Mouse (Mus musculus) layer of hippocampus, adult 9-11 months (tissue): ENCODE measurements around the gene Gsto2.

Source experiments
- DNase-seq: peaks from one replicate; pipeline ENCODE4 v3.0.0; 2022

Gsto2 gene

DNA sequence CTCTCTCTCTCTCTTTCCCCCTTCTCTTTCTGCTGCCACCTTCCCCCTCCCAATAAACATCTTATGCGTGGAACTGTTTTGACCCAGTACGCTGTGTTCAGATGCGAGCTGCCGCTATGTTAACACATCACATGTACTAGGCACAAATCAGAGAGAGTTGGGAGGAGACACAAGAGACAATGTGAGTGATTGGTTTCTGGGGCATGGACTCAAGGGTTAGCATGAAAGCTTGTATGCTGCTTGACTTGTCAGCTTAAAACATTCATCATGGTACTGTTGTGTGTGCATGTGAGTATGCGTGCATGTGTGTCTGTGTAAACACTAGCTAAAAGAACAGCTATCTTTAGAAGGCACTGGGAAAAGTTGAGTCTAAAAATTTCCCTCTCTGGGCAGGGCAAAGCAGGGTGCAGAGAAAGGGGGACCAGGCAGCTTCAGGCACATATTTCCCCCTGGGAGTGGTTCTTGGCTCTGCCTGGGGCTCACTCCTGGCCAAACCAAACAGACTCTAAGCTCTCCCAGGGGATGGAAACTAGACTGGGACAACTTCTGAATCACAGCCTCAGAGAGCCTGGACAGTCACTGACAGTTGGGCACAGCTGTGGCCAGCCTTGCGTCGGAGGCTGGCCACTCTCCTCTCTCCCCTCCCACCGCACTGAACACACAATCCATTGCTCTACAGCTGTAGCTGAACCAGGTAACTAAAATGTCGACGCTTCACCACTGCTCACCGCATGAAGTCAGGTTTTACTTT lies 26.4 kb downstream of the Gsto2 start:
- no peak for DNase-seq

DNA sequence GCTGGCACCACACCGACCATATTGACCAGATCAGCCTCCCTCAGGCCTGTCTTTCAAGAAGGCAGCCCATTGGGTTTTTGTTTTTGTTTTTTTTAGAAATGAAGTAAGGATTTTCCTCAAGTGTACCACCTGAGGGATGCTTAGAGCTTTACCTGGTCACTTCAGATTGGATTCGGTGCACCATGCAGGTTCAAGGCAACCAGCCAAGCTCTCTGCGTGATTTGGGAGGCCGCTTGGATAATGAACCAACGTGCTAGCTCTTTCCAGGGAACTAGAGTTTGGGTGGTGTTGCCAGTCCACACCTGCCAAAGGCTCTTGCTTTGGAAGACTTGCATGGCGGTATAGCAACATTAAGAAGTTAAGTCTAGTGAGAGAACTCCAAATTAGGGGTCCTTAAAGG lies 27.8 kb downstream of the Gsto2 start:
- DNase-seq = no peak

DNA sequence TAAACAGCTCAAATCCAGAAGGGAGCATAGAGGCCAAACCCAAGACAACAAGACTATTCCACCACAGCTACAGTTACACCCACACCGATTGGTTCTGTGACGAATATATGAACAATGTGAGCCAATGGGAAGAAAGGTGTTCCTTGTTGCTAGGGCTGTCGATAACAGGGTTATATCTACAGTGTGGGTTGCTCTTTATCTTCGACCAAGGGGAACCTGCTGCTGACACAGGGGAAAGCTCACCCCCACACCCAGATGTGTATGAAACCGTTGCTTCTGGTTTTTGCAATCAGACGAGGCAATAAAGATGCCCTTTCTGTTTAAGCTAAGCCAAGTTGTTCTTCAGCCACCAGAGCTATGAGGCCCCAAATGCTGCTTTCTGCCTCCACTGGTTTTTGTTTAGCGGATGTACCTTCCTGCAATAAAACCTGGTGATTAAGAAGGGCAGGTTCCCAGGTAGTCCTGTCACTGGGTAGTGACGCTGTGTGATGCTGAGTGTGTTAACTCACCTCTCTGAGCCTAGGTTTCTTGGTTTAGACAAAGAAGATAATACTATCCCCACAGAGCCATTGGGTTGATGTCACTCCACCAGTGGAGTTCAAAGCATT lies 33.2 kb downstream of the Gsto2 start:
- DNase-seq = no peak

DNA sequence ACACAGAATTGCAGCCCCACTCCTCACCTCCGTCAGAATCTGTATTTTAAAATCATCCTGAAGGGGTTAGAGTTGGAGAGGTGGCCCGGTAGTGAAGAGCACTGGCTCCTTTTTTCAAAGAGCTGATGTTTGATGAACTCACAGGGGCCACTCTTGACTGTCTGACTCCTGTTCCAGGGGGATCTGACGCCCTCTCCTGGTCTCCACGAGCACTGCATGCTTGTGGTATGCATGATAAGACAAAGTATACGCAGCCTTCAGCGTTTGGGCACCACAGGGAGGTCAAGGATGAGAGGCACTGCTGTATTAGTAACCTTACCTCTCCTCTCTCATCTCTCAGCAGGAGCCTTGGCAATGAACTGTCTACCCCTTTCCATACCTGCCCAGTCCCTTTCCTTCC lies 34.7 kb downstream of the Gsto2 start:
- DNase-seq = no peak

DNA sequence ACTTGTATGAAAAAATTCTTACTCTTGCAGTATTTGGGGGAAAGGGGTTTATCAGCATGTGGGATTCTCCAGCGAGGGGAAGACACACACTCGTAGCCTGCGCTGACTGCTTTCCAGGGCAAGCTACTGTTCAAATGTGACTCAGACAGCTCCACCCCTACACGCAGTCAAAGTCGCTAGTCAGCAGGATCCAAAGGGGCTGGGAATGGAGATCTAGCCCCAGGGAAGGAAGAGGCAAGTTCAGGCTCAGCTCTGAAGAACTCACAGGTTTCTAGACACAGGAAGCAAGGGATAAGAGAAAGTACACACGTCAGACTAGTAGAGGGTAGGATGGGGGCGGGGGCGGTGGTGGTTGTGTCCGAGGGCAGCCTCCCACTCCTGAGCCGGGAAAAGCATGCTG lies 35.2 kb downstream of the Gsto2 start:
- DNase-seq = no peak

DNA sequence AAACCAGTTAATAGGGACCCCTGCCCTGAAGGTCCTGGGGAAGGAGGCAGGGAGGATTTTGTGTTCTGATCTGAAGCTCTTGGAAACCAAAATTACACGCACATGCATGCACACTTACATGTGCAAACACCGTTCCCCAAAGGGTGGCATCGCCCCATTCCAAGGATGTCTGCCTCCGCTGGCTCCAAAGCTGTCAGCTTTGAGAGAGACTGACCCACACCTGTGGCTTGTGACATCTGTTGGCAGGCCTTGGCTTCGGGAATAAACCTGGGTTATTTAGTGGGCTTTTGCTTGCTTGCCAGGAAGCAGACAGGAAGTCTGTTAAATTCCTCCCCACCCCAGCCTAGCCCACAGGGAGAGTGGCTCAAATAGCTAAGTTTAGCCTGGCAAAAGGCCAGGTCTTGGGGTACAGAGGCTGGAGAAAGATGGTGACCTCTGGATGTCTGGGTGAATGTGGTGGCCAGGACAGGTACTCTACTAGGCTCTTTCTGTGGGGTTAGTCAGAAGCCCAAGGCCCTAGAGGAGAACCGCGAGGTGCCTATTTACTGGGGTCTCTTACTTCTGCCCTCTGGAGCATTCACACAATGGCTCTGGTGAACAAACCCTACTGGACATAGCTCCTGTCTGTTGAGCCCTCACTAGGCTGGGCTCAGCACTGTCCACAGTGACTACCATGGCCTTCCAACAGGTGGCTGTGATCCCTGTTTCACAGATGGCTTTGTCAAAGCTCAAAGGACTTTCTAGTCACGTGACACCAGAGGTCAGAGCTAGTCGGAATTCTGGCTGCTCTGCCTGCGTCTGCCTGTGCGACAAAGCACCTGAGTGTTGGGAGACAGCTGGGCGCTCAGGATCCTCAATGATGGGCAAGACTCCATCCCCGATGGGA lies 37.2 kb downstream of the Gsto2 start:
- no peak for DNase-seq

DNA sequence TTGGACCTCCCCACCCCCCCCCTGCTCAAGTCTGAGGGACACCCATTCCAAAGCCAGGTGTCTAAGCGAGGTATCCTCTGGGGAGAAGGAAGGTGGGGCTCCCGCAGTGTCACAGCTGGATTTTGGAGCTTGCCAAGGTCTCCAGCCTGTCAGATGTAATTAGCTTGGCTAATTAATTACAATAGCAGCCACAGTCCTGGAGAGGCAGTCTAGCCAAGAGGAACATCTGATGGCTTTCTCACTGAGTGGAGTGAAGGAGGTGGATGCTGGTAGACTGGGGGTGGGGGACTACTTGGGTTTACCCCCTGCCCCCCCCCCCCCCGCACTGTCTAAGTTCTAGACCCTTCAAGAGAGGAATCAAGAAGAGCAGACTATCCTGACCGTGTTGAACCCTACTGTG lies 38.3 kb downstream of the Gsto2 start:
- DNase-seq = no peak

DNA sequence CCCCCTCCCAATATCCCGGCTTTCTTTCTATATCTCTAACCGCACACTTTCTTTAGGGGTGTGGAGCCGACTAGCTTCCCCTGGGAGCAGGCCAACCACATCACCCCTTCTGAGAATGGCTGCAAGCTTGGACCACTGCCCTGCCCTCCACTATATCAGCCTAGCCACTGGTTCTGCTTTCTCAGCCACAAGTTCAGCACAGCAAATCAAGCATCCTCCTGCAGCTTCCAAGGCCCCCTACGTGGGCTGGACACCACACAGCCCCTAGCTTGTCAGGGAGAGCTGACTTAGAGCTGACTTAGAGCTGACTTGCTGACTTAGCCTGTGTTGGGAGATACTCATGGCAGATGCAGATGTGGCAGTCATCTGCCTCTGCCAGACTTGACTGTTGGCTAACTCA lies 39.7 kb downstream of the Gsto2 start:
- no peak for DNase-seq

DNA sequence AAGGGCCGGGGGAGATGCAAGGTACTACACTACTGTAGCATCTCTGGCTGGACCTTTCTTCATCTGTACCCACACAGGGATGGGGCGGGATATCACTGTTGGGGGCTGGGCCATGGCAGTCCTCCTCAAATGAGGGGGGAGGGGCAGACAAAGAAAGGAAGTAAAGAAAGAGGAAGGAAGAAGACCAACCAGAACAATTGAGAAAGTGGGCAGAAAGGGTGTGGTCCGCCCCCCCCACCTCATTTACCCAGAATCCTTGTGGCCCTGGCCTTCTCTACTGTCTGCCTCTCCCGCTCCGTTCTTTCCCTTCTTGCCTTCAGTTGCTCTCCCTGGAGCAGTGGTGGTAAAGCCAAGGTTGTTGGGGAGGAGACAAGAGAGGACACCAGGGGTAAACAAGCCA lies 40.3 kb downstream of the Gsto2 start:
- no peak for DNase-seq

DNA sequence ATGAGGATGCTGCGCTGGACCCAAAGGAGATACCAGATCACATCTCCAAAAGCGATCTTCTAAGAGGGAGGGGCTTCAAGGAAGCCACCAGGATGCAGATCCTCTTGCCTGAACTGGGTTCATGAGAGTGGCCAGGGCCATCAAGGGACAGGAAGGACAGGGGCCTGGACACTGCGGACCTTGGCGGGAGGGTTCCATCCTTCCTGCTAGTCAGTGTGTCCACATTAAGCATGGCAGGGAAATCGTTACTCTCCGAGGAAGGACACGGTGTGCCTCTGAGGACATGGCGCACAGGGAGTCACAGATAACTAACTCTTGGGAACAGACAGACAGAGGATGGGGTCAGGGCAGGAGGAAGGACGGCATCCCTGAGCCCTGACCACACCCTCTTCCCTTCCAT lies 42.3 kb downstream of the Gsto2 start:
- no peak for DNase-seq

DNA sequence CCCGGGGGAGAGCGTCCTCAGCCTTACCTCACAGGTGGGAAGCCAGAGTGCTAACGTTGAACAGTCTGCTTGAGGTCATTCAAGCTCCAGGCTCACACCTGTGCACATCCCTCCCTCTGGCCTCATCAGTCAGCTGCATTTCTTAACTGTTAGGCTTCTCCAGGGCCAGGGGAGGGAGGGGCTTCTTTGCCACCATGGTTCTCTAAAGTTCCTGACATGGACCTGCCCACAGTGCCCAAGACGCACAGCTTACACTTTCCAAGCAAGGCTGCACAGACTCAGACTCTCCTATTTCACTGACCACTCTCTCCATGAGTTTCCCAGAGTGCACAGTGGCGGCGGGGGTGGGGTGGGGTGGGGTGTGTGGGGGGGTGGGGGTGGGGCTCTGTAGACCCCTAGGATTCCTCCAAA lies 43.6 kb downstream of the Gsto2 start:
- DNase-seq = no peak

DNA sequence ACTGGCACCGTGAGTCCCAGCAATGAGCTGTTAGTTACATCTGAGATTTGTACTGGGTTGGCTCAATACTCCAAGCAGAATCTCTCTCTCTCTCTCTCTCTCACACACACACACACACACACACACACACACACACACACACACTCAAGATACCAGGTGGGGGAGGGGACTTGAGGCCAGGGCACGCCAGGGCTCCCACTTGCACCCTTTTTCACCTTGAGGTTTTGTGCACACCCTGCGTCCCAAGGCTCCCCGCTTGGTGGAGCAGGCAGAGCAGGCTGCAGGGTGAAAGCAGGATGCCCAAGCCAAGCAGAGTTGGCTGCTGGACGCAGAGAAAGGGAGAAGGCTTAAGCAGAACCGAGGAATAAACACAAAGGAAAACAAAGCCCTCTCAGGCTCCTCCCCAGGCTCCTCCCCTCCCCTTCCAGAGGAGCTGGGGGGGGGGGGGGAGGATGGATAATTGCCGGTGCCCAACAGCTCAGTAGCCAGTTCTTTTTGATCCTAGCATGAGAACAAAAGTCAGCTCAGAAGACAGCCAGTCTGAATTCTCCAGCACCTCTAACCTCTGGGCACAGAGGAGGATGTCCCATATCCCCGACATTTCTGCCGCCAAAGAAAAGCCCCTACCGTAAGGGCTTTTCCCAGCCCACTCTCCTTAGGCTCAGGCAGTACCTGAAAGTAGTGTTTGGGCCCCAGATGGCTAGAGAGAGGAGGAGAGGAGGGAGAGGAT lies 44.2 kb downstream of the Gsto2 start:
- DNase-seq = no peak

DNA sequence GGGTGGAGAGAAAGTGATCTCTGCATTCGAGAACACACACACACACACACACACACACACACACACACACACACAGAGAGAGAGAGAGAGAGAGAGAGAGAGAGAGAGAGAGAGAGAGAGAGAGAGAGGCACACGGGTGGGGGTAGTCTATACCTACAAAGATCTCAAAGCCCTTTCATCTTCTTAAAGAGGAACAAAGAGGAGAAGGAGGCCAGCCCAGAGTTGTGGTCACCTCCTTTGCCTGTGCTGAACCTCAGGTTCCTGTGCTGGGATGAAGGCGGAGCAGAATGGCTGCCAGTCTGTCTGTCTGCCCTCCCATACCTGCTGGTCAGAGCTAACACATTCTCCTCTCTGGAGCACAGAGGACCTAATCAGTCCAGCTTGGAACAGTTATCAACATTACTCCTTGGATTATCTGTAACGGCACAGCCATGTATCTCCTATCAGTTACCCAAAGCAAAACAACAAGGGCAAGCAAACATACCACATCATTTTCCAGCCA lies 44.8 kb downstream of the Gsto2 start:
- no peak for DNase-seq

DNA sequence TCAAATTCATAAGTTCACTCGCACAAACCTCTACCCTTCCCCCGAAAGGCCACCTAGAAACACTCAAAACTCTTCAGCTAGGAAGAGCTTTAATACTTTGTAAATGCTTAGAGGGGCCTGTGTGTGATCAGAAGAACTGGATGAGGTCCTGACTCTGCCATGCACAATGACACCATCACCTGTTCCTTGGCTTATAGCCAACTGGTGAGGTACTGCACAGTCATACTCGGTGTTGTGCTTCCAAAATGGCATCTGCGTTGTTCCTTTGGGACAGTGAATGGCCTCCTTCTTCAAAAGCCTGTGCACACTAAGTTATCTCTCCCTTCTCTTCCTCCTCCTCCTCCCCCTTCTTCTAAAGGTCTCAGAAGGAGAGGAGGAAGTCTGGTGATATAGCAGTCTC lies 45.4 kb downstream of the Gsto2 start:
- DNase-seq = no peak

DNA sequence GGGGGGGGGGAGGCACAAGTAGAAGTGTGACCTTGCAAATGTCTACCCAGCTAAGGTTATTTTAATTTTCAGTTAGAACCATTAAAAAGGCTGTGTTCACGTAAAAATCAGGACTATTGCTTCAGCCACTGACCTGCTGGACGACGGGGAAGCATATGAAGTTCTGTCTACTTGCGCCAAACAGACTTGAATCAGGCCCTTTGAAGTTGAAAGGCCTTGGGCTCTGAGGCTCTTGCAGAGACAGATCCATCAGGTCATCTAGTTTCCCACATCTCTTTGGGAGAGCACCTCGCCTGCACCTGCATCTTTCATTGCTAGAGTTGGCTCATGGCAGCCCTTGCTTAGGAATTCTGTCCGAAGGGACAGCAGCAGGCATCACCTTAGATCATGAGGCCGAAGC lies 48.0 kb downstream of the Gsto2 start:
- DNase-seq = no peak

DNA sequence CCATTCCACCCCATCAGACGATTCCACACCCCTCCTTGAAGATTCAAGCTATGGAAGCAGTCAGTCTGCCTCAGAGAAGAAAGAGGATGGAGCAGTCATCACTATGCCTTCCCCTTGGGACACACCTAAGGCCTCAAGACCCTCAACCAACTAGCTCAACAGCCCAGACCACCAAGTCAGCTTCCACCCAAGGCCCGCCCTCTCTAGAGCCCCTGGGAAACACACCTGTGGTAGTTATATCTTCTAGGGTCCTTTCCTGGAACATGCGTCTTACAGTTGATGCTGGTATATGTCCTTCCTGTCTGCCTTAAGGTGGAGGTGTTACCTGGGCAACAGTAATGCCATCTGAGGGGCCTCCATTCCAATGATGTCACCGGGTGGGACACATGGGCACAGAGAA lies 48.9 kb downstream of the Gsto2 start:
- DNase-seq = no peak

DNA sequence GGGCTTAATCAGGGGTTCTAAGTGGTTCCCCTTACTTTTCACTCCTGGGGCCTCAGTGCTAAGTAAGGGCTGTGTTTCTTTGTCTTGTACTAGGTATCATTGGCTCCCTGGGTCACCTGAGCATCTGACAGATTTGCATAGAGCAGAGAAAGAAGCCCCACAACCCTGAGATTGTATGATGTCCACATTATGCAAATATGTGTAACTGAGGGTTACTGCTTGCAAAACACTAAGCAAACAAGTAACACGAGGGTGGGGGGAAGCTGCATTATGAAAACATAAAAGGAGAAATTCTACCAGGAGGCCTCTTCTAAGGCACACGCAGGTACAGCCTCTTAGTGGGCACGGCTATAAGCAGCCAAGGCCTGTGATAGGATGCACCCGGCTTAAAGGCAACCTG lies 49.9 kb downstream of the Gsto2 start:
- no peak for DNase-seq

DNA sequence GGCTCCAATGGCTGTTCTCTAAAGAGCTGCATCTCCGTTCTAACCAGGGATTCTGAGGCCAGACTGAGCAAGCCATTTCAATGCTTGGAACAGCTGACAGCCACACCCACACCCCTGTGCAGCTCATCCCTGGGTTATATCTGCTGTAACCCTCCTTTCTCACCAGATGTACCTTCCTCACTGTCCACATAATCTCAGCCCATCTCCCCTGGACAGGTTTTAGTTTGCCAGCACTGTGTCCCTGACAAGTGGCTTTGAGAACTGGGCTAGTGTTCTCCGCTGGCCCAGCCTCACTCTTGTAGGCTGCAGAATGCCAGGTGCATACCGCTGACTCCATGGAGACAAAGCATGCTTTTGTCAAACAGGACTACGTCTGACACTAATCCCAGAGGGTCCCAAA lies 52.1 kb downstream of the Gsto2 start:
- no peak for DNase-seq

DNA sequence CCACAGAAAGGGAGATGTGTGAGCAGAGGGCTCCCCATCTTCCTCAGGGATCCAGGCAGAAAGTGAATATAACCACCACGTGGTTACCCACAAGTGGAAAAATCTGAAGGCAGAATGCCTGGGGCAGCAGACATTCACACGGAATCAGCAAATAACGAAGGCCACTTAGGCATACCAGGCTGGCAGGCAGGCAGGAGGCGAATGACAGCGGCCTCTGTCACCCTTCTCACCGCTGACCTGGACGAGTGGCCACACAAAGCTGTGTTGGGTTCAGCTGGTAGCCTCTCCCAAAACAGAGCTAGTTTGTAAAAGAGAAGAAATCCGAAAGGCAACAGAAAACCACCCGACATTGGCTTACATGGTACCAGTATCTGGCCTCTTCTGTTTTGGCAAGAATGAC lies 52.7 kb downstream of the Gsto2 start:
- DNase-seq = no peak

DNA sequence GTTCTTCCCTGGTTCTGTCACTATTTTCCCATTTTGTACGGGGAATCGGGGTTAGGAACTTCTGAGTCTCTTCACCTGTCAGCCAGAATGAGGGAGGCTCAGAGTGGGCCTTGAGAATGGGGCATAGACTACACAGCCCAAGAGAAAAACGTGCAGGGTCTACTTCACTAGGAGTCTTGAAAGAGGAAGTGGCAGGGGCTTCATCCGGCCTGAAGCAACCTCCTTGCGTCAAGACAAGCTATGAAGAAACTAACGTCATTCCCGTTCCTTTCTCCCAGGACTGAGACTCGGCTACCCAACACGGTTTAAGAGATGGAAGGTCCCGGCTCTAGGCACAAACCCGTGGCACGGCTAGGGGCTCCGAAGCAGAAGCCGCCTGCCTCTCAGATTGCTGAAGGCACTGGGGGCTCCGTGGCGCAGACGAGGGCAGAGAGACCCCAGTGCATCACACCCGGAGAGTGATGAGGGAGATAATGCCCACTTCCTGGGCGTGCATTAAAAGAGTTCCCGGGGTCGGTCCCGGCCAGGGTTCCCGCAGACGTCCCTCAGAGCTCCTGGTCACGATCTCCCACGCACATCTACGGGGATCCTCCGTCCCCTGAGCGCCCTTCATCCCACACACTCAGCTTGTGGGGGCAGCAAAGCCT lies 53.2 kb downstream of the Gsto2 start:
- DNase-seq = no peak

DNA sequence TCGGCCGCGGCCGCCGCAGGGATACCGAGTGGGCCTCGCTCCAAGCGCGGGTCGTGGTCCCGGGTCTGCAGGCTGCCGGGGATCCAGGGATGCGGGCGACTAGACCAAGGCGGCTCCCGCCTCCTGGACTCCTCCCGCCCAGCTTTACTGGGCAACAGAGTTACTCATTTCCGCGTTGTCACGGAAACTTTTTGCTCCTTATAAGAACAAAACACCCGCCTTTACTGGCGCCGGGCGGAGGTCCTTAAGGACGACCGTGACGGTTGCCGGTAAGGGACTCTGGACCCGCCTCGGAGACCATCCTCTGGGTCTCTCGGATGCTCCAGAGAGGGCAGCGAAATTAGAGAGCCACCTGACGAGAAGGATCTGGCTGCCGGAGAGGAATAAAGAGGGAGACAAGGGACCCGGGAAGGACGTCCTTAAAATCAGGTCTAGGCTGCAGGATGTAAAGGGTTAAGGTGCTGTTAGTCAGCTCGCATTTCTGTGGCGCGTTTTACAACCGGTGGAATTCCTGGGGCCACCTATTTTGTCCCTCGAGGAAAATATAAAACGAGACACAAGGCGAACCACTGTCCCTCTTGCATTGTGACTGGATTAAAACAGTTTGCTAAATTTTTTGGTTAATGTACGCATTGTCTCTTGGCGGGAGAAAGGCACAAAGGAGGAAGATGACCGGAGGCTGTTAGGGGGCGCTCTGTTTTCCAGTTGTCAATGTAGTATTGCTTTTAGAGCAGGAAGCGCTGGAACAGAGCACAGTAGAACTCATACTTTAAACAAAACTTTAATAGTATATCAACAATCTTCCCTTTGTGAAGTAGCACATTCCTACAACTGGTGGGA lies 54.0 kb downstream of the Gsto2 start, which contains the start of the genes Cfap43 and Itprip:
Gene Cfap43, minus strand, starts transcription at position 162 of the 840 bp plus-strand sequence.
Gene Itprip, minus strand, starts transcription at position 174 of the 840 bp plus-strand sequence.
- DNase-seq = peak; percentile 72
